In the genomic region with DNA sequence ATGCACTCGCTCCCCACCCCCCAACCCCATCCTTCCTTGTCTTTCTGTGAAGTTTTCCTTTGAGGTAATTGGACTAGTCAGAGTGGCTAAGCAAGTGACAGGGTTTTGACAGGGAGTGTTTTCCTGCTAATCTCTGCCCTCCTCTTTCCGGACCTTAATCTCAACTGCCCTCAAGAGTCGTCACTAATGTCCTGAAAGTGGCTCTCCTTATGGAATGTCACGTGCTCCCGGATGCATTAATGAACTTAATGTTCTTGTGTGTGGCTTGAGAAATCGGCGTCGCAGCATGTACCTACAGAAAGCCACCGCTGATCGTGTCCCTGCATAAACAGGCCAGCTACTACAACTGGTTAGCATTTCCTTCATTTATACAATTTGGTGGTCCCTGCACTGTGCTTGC, we compare ENCODE assay signal across 16 mouse cellular contexts.
DNase-seq lines count a peak whose midpoint lies in the region; ATAC-seq and TF ChIP-seq lines count a peak whose summit lies in the region.
"Had no signal": no experiment of that assay in that cellular context is flagged by ENCODE, and none has a peak within 500 bp of the region (broad histone marks: within the 10 kb centered on the region; RNA-seq: fewer than 3 reads in every experiment).

No protein-coding gene starts in this region.

- no peak for ATAC-seq in hindbrain, postnatal 0 days
- ATAC-seq in lung, postnatal 0 days = peak; percentile 74
- ATAC-seq in midbrain, embryonic 14.5 days (ENCODE audit: low FRiP score, low TSS enrichment) = no peak
- ATAC-seq: forebrain, embryonic 14.5 days had no signal

- H3K9me3 ChIP-seq in hindbrain, embryonic 10.5 days = no peaks in the 10 kb centered on the region
- no peaks in the 10 kb centered on the region for H3K9me3 ChIP-seq in hindbrain, postnatal 0 days (ENCODE audit: low read length)
- no peaks in the 10 kb centered on the region for H3K9me3 ChIP-seq in lung, postnatal 0 days (ENCODE audit: low read length)
- no peaks in the 10 kb centered on the region for H3K9me3 ChIP-seq in midbrain, embryonic 14.5 days (ENCODE audit: control insufficient read depth, low read length)
- H3K9me3 ChIP-seq: embryonic facial prominence, embryonic 15.5 days; hindbrain, embryonic 13.5 days; liver, embryonic 13.5 days had no signal

- H3K27ac ChIP-seq in hindbrain, embryonic 10.5 days = peak overlapping the region; percentile 59; the same call in 1 of the 2 replicates
- no peak overlapping the region for H3K27ac ChIP-seq in hindbrain, postnatal 0 days
- peak overlapping the region; percentile 75 for H3K27ac ChIP-seq in lung, postnatal 0 days (ENCODE audit: low read length)
- H3K27ac ChIP-seq in midbrain, embryonic 14.5 days (replicated peaks; ENCODE audit: low read depth, low read length) = no peak overlapping the region
- H3K27ac ChIP-seq: embryonic facial prominence, embryonic 15.5 days; hindbrain, embryonic 13.5 days; liver, embryonic 13.5 days had no signal

- H3K9ac ChIP-seq in hindbrain, postnatal 0 days (replicated peaks; ENCODE audit: low read length) = no peak overlapping the region
- no peak overlapping the region for H3K9ac ChIP-seq in lung, postnatal 0 days (replicated peaks; ENCODE audit: low read depth)
- no peak overlapping the region for H3K9ac ChIP-seq in midbrain, embryonic 14.5 days (replicated peaks; ENCODE audit: low read length)
- H3K9ac ChIP-seq: embryonic facial prominence, embryonic 15.5 days; hindbrain, embryonic 13.5 days; liver, embryonic 13.5 days had no signal

- no peak for TF ChIP-seq CTCF in hindbrain, postnatal 0 days (IDR thresholded peaks at IDR 0.05; ENCODE audit: low read depth)
- no peak for TF ChIP-seq CTCF in lung, postnatal 0 days (IDR thresholded peaks at IDR 0.05)

- peak; percentile 12 for DNase-seq in embryo, embryonic 10 days (ENCODE audit: low spot score)
- DNase-seq in embryo, embryonic 9.5 days (ENCODE audit: extremely low spot score) = no peak
- no peak for DNase-seq in hindbrain, embryonic 10.5 days (ENCODE audit: low spot score)
- no peak for DNase-seq in hindbrain, postnatal 0 days (ENCODE audit: low spot score)
- peak; percentile 76 for DNase-seq in lung, postnatal 0 days (ENCODE audit: low spot score)
- DNase-seq in lung, postnatal 10 days = no peak
- peak; percentile 29 for DNase-seq in midbrain, embryonic 14.5 days
- no peak for DNase-seq in cerebellum, postnatal 4 days (ENCODE audit: low spot score in 2 of 2)
- DNase-seq: adrenal gland, adult 8-10 months; cerebellum, adult 18-20 months; liver, embryonic 13.5 days; right cerebral cortex, postnatal 14 days; thymus, postnatal 4 days had no signal

- no peaks in the 10 kb centered on the region for H3K36me3 ChIP-seq in hindbrain, embryonic 10.5 days
- no peaks in the 10 kb centered on the region for H3K36me3 ChIP-seq in hindbrain, postnatal 0 days (ENCODE audit: insufficient read depth, low read length)
- H3K36me3 ChIP-seq in lung, postnatal 0 days (ENCODE audit: insufficient read depth, low read length) = no peaks in the 10 kb centered on the region
- H3K36me3 ChIP-seq in midbrain, embryonic 14.5 days (ENCODE audit: control insufficient read depth, insufficient read depth, low read length) = no peaks in the 10 kb centered on the region
- H3K36me3 ChIP-seq: embryonic facial prominence, embryonic 15.5 days; hindbrain, embryonic 13.5 days; liver, embryonic 13.5 days had no signal

- no peak overlapping the region for H3K4me3 ChIP-seq in hindbrain, embryonic 10.5 days
- H3K4me3 ChIP-seq in hindbrain, postnatal 0 days (ENCODE audit: low read length) = no peak overlapping the region
- no peak overlapping the region for H3K4me3 ChIP-seq in lung, postnatal 0 days (ENCODE audit: low read depth, low read length)
- no peak overlapping the region for H3K4me3 ChIP-seq in midbrain, embryonic 14.5 days (replicated peaks; ENCODE audit: low read depth, low read length)
- H3K4me3 ChIP-seq: embryonic facial prominence, embryonic 15.5 days; hindbrain, embryonic 13.5 days; liver, embryonic 13.5 days had no signal

- peak; percentile 80 for TF ChIP-seq EP300 in lung, postnatal 0 days (IDR thresholded peaks at IDR 0.05)

- no peaks in the 10 kb centered on the region for H3K27me3 ChIP-seq in hindbrain, embryonic 10.5 days (ENCODE audit: insufficient read depth, poor library complexity, severe bottlenecking)
- H3K27me3 ChIP-seq in hindbrain, postnatal 0 days (ENCODE audit: insufficient read depth, low read length) = no peaks in the 10 kb centered on the region
- no peaks in the 10 kb centered on the region for H3K27me3 ChIP-seq in lung, postnatal 0 days (replicated peaks; ENCODE audit: insufficient read depth, low read length)
- no peaks in the 10 kb centered on the region for H3K27me3 ChIP-seq in midbrain, embryonic 14.5 days (ENCODE audit: control insufficient read depth, insufficient read depth, low read length)
- H3K27me3 ChIP-seq: embryonic facial prominence, embryonic 15.5 days; hindbrain, embryonic 13.5 days; liver, embryonic 13.5 days had no signal

- H3K4me2 ChIP-seq in hindbrain, postnatal 0 days (ENCODE audit: low read depth, low read length) = no peak overlapping the region
- no peak overlapping the region; the same call in 1 of the 2 replicates for H3K4me2 ChIP-seq in lung, postnatal 0 days (replicated peaks; ENCODE audit: low read depth, low read length)
- no peak overlapping the region for H3K4me2 ChIP-seq in midbrain, embryonic 14.5 days (ENCODE audit: low read length)
- H3K4me2 ChIP-seq: embryonic facial prominence, embryonic 15.5 days; hindbrain, embryonic 13.5 days; liver, embryonic 13.5 days had no signal

- 71% methylated on average over 10 of the region's 10 CpGs for WGBS in hindbrain, embryonic 10.5 days
- WGBS in hindbrain, postnatal 0 days = 75% methylated on average over 10 of the region's 10 CpGs
- 37% methylated on average over 10 of the region's 10 CpGs for WGBS in lung, postnatal 0 days
- 41% methylated on average over 10 of the region's 10 CpGs for WGBS in midbrain, embryonic 14.5 days

- peaks cover 34% of the 10 kb centered on the region for H3K4me1 ChIP-seq in hindbrain, embryonic 10.5 days (replicated peaks)
- H3K4me1 ChIP-seq in hindbrain, postnatal 0 days (ENCODE audit: insufficient read depth, low read length) = 0 out of 2 replicates have a peak, but pooled peaks cover 4% of the 10 kb centered on the region
- no peaks in the 10 kb centered on the region for H3K4me1 ChIP-seq in lung, postnatal 0 days (ENCODE audit: insufficient read depth, low read depth, low read length)
- H3K4me1 ChIP-seq in midbrain, embryonic 14.5 days (ENCODE audit: control insufficient read depth, insufficient read depth, low read length) = no peaks in the 10 kb centered on the region
- H3K4me1 ChIP-seq: embryonic facial prominence, embryonic 15.5 days; liver, embryonic 13.5 days had no signal

Comparison
In these comparisons a context has a peak if more than half of its experiments do, and no peak if none do; other contexts are left out.
1. DNase-seq: peak in embryo, embryonic 10 days (single experiment), lung, postnatal 0 days (single experiment) and midbrain, embryonic 14.5 days (single experiment); none in embryo, embryonic 9.5 days (single experiment), hindbrain, embryonic 10.5 days (single experiment), hindbrain, postnatal 0 days (single experiment), lung, postnatal 10 days (single experiment) and cerebellum, postnatal 4 days (0 of 2).
2. H3K27ac ChIP-seq: peak in hindbrain, embryonic 10.5 days (single experiment) and lung, postnatal 0 days (single experiment); none in hindbrain, postnatal 0 days (single experiment) and midbrain, embryonic 14.5 days (single experiment).